Mouse (Mus musculus): ENCODE measurements around the gene Uso1. TPM values are rescaled to one million over a fixed set of nuclear protein-coding genes. Genes with fewer than 3 reads are reported as not detected.
A peak's percentile ranks its signal among the peaks of the same experiment; 100 is the strongest.

Uso1 gene
- total and polyA plus RNA-seq, 2 experiments from 2014 or later: 10.8 to 24.9 TPM

DNA sequence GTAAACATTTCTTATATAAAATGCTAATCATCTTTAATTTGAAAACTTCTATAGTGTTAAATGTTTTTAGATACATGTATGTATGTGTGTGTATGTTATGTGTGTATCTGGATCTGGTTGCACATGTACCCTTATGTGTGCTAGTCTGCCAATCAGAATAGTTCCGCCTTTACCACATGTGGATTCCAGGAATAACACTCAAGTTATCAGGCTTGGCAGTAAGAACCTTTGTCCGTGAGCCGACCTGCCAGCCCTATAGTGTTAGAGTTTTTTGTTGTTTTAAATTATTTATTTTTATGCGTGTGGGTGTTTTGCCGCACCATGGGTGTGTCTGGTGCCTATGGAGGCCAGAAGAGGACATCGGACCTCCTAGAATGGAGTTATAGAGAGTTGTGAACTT is 5.9 kb downstream of the Uso1 start:
- ATAC-seq (ENCODE audit: insufficient read depth, low read depth) (peak; percentile 57), DNase-seq (ENCODE audit: low spot score) (peak; percentile 54)
- Histone ChIP-seq H3K4me2 (ENCODE audit: low read depth, low read length) (0 out of 2 replicates have a peak overlapping the region, but pooled peaks have one; percentile 15), H3K27ac (ENCODE audit: low read depth) (peak overlapping the region; percentile 61), H3K4me1 (ENCODE audit: control insufficient read depth, insufficient read depth) (peaks cover 30% of the 10 kb centered on the region), H3K4me3 (ENCODE audit: low read depth, low read length) (no peak overlapping the region), H3K36me3 (replicated peaks; ENCODE audit: control insufficient read depth, insufficient read depth, low read length) (no peaks in the 10 kb centered on the region), H3K27me3 (ENCODE audit: control insufficient read depth, insufficient read depth, low read length) (no peaks in the 10 kb centered on the region), H3K9ac (replicated peaks; ENCODE audit: low read depth, low read length) (no peak overlapping the region), H3K9me3 (replicated peaks; ENCODE audit: control insufficient read depth, low read length) (no peaks in the 10 kb centered on the region)
- TF ChIP-seq CTCF (IDR thresholded peaks at IDR 0.05; ENCODE audit: low read depth) (no peak), EP300 (IDR thresholded peaks at IDR 0.05; ENCODE audit: low read depth) (no peak)
- 43% methylated on average over 6 of the region's 6 CpGs for WGBS

DNA sequence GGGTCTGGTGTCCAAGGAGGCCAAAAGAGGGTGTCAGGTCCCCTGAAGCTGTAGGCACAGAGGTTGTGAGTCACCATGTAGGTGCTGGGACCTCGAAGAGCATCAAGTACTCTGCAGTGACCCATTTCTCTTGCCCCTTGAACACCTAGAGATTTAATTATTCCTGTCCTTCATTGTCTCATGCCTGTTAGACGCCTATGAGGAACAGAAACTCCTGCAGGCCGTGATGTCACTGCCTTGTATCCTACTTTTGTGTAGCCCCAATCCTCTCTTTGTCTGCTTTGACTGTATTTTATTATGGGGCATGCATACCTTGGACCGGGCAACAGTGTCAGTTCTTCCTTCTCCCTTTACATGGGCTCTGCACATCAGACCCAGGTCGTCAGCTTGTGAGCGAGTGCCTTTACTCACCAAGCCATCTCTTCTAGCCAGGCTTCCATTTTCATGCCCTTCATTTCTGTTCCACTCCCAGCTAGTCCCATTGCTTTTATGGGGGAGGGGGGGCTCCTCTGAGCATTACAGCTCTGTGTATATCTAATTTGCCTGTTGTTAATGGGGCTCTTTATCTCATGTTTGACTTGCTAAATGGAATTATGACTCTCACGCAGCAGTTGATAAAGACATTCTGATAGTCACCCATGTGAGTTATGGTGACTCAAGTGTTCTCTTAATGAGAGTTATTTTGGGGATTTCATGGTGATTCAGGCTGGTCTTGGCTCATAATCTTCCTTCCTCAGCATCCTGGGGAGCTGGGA is 7.4 kb downstream of the Uso1 start:
- Histone ChIP-seq H3K36me3 (replicated peaks; ENCODE audit: control insufficient read depth, insufficient read depth, low read length) (no peaks in the 10 kb centered on the region), H3K9me3 (replicated peaks; ENCODE audit: control insufficient read depth, low read length) (no peaks in the 10 kb centered on the region), H3K27ac (ENCODE audit: low read depth) (0 out of 2 replicates have a peak overlapping the region, but pooled peaks have one; percentile 13), H3K4me1 (ENCODE audit: control insufficient read depth, insufficient read depth) (peaks cover 20% of the 10 kb centered on the region), H3K9ac (replicated peaks; ENCODE audit: low read depth, low read length) (no peak overlapping the region), H3K27me3 (ENCODE audit: control insufficient read depth, insufficient read depth, low read length) (no peaks in the 10 kb centered on the region), H3K4me2 (ENCODE audit: low read depth, low read length) (no peak overlapping the region), H3K4me3 (ENCODE audit: low read depth, low read length) (no peak overlapping the region)
- TF ChIP-seq CTCF (IDR thresholded peaks at IDR 0.05; ENCODE audit: low read depth) (no peak), EP300 (IDR thresholded peaks at IDR 0.05; ENCODE audit: low read depth) (no peak)
- ATAC-seq (ENCODE audit: insufficient read depth, low read depth): no peak
- WGBS: 73% methylated on average over 7 of the region's 7 CpGs
- no peak for DNase-seq (ENCODE audit: low spot score)

DNA sequence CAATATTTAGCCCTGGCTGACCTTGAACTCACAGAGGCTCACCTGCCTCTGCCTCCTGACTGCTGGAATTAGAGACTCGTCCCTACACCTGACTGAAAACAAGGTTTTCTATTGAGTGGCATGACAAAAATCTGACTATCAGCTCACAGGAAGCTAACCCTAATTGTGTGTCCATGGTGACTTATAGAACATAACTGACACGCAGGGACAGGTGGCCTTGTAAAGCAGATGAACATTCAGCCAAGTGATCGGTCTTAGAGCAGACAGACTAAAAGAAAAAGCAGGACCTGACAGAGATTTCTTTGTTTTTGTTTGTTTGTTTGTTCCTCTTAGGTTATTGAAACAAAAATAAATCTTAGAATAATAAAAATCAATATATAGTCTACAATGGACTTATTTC is 10.5 kb downstream of the Uso1 start:
- no peak overlapping the region for H3K27ac ChIP-seq (ENCODE audit: low read depth)
- DNase-seq (ENCODE audit: low spot score) (no peak), ATAC-seq (ENCODE audit: insufficient read depth, low read depth) (no peak)
- no peak overlapping the region for H3K9ac ChIP-seq (replicated peaks; ENCODE audit: low read depth, low read length)
- H3K4me1 ChIP-seq (ENCODE audit: control insufficient read depth, insufficient read depth): peaks cover 15% of the 10 kb centered on the region
- TF ChIP-seq CTCF (IDR thresholded peaks at IDR 0.05; ENCODE audit: low read depth) (no peak), EP300 (IDR thresholded peaks at IDR 0.05; ENCODE audit: low read depth) (no peak)
- 88% methylated on average over 3 of the region's 3 CpGs for WGBS
- no peaks in the 10 kb centered on the region for H3K27me3 ChIP-seq (ENCODE audit: control insufficient read depth, insufficient read depth, low read length)
- H3K9me3 ChIP-seq (replicated peaks; ENCODE audit: control insufficient read depth, low read length): no peaks in the 10 kb centered on the region
- H3K36me3 ChIP-seq (replicated peaks; ENCODE audit: control insufficient read depth, insufficient read depth, low read length): peaks cover 5% of the 10 kb centered on the region; the same call in 1 of the 2 replicates
- H3K4me3 ChIP-seq (ENCODE audit: low read depth, low read length): no peak overlapping the region
- no peak overlapping the region for H3K4me2 ChIP-seq (ENCODE audit: low read depth, low read length)

DNA sequence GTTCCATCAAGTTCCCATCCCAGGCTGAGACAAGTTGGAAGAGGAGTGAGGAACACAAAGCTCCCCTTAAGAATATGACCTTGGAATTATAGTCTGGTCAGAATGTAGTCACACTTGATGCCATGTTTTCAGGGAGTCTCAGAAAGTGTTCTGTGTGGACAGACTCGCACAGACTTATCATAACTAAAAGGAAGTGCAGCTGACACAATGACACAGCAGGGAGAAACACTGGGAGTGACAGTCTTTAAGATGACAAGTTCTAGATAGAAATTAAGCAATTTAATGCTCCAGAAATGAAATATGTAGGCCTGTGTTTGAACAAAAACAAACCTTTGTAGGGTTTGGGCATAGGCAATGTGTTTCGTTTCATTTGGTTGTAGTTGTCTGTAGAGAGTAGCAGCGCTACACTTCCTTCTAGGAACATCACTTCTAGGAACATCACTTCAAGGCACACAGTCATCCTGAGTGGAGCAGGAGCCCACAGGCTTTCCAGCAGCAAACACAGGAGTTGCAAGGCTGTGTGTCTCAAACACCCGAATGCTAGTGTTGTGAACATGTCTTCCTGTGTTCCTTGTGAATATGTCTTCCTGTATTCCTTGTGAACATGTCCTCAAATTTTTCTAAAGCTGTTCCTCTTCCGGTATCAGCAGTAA is 11.7 kb downstream of the Uso1 start:
- Histone ChIP-seq H3K4me1 (ENCODE audit: control insufficient read depth, insufficient read depth) (peaks cover 13% of the 10 kb centered on the region), H3K4me3 (ENCODE audit: low read depth, low read length) (no peak overlapping the region), H3K9ac (replicated peaks; ENCODE audit: low read depth, low read length) (no peak overlapping the region), H3K4me2 (ENCODE audit: low read depth, low read length) (no peak overlapping the region), H3K27me3 (ENCODE audit: control insufficient read depth, insufficient read depth, low read length) (no peaks in the 10 kb centered on the region), H3K27ac (ENCODE audit: low read depth) (no peak overlapping the region), H3K9me3 (replicated peaks; ENCODE audit: control insufficient read depth, low read length) (no peaks in the 10 kb centered on the region), H3K36me3 (replicated peaks; ENCODE audit: control insufficient read depth, insufficient read depth, low read length) (peaks cover 9% of the 10 kb centered on the region; the same call in 1 of the 2 replicates)
- TF ChIP-seq CTCF (IDR thresholded peaks at IDR 0.05; ENCODE audit: low read depth) (no peak), EP300 (IDR thresholded peaks at IDR 0.05; ENCODE audit: low read depth) (no peak)
- ATAC-seq (ENCODE audit: insufficient read depth, low read depth) (no peak), DNase-seq (ENCODE audit: low spot score) (no peak)
- WGBS: 73% methylated on average over 5 of the region's 5 CpGs

DNA sequence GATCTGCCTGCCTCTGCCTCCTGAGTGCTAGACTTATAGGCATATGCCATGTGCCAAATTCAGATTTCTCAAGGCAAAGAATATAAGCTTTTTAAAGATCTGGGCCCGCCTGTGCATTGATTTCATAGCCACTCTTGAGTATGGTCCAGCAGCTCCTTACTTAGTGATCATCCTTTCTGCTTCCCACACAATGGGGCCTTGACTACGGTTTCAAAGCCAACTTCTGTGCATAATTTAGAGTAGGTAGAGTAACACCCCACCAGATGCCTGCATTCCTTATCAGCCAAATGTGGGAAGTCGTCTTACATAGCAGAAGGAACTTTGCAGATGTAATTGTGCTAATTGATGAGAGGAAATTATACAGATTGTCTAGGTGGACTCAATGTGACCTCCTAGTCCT is 17.1 kb downstream of the Uso1 start:
- 83% methylated on average over 3 of the region's 3 CpGs for WGBS
- no peak for ATAC-seq (ENCODE audit: insufficient read depth, low read depth)
- Histone ChIP-seq H3K9ac (replicated peaks; ENCODE audit: low read depth, low read length) (no peak overlapping the region), H3K27ac (ENCODE audit: low read depth) (no peak overlapping the region), H3K36me3 (replicated peaks; ENCODE audit: control insufficient read depth, insufficient read depth, low read length) (peaks cover 21% of the 10 kb centered on the region; the same call in 1 of the 2 replicates), H3K4me1 (ENCODE audit: control insufficient read depth, insufficient read depth) (no peaks in the 10 kb centered on the region), H3K9me3 (replicated peaks; ENCODE audit: control insufficient read depth, low read length) (no peaks in the 10 kb centered on the region), H3K4me3 (ENCODE audit: low read depth, low read length) (no peak overlapping the region), H3K4me2 (ENCODE audit: low read depth, low read length) (no peak overlapping the region), H3K27me3 (ENCODE audit: control insufficient read depth, insufficient read depth, low read length) (no peaks in the 10 kb centered on the region)
- DNase-seq (ENCODE audit: low spot score): no peak
- TF ChIP-seq CTCF (IDR thresholded peaks at IDR 0.05; ENCODE audit: low read depth) (no peak), EP300 (IDR thresholded peaks at IDR 0.05; ENCODE audit: low read depth) (no peak)
